Mouse (Mus musculus): ENCODE data around the gene Cntfr.
"Not testable (repeated sequence)": the region's sequence is repeated elsewhere in the genome, so short reads cannot be mapped to it uniquely, and the experiment has no call there.

Gene Cntfr

GRCm38 (mm10) chr4:41698421-41699016 lies 1.6 kb upstream of the Cntfr start:
- H3K27me3 ChIP-seq (ENCODE audit: control insufficient read depth, insufficient read depth, low read length, poor library complexity, severe bottlenecking); H3K36me3 ChIP-seq (ENCODE audit: control insufficient read depth, insufficient read depth, low read length, poor library complexity, severe bottlenecking); DNase-seq (ENCODE audit: low read depth, low spot score): not testable (repeated sequence)

- H3K36me3 ChIP-seq (ENCODE audit: control insufficient read depth, insufficient read depth, low read length, poor library complexity, severe bottlenecking) = not testable (repeated sequence)
Observed at GRCm38 (mm10) chr4:41696452-41696851, 437 bp downstream of the Cntfr start.

GRCm38 (mm10) chr4:41695800-41696199 lies 1.1 kb downstream of the Cntfr start:
- DNase-seq (ENCODE audit: low read depth, low spot score); H3K36me3 ChIP-seq (ENCODE audit: control insufficient read depth, insufficient read depth, low read length, poor library complexity, severe bottlenecking); H3K27me3 ChIP-seq (ENCODE audit: control insufficient read depth, insufficient read depth, low read length, poor library complexity, severe bottlenecking): not testable (repeated sequence)

More at GRCm38 (mm10) chr4:41696452-41696851, 437 bp downstream of the Cntfr start:
- not testable (repeated sequence) for DNase-seq (ENCODE audit: low read depth, low spot score); H3K27me3 ChIP-seq (ENCODE audit: control insufficient read depth, insufficient read depth, low read length, poor library complexity, severe bottlenecking)

- DNase-seq (ENCODE audit: low read depth, low spot score); H3K36me3 ChIP-seq (ENCODE audit: control insufficient read depth, insufficient read depth, low read length, poor library complexity, severe bottlenecking); H3K27me3 ChIP-seq (ENCODE audit: control insufficient read depth, insufficient read depth, low read length, poor library complexity, severe bottlenecking): not testable (repeated sequence)
Observed at GRCm38 (mm10) chr4:41693511-41693910, 3.4 kb downstream of the Cntfr start.

- H3K27me3 ChIP-seq (ENCODE audit: control insufficient read depth, insufficient read depth, low read length, poor library complexity, severe bottlenecking); DNase-seq (ENCODE audit: low read depth, low spot score): not testable (repeated sequence)
Observed at GRCm38 (mm10) chr4:41690014-41690413, 6.9 kb downstream of the Cntfr start.

GRCm38 (mm10) chr4:41688562-41688961 lies 8.3 kb downstream of the Cntfr start:
- not testable (repeated sequence) for H3K27me3 ChIP-seq (ENCODE audit: control insufficient read depth, insufficient read depth, low read length, poor library complexity, severe bottlenecking); H3K36me3 ChIP-seq (ENCODE audit: control insufficient read depth, insufficient read depth, low read length, poor library complexity, severe bottlenecking); DNase-seq (ENCODE audit: low read depth, low spot score)

More at GRCm38 (mm10) chr4:41690014-41690413, 6.9 kb downstream of the Cntfr start:
- H3K36me3 ChIP-seq (ENCODE audit: control insufficient read depth, insufficient read depth, low read length, poor library complexity, severe bottlenecking) = not testable (repeated sequence)

GRCm38 (mm10) chr4:41685882-41686492 lies 10.9 kb downstream of the Cntfr start:
- H3K27me3 ChIP-seq (ENCODE audit: control insufficient read depth, insufficient read depth, low read length, poor library complexity, severe bottlenecking); DNase-seq (ENCODE audit: low read depth, low spot score): not testable (repeated sequence)

GRCm38 (mm10) chr4:41684931-41685453 lies 11.9 kb downstream of the Cntfr start:
- DNase-seq (ENCODE audit: low read depth, low spot score); H3K27me3 ChIP-seq (ENCODE audit: control insufficient read depth, insufficient read depth, low read length, poor library complexity, severe bottlenecking); H3K36me3 ChIP-seq (ENCODE audit: control insufficient read depth, insufficient read depth, low read length, poor library complexity, severe bottlenecking): not testable (repeated sequence)

More at GRCm38 (mm10) chr4:41685882-41686492, 10.9 kb downstream of the Cntfr start:
- H3K36me3 ChIP-seq (ENCODE audit: control insufficient read depth, insufficient read depth, low read length, poor library complexity, severe bottlenecking) = not testable (repeated sequence)

GRCm38 (mm10) chr4:41684131-41684930 lies 12.6 kb downstream of the Cntfr start:
- not testable (repeated sequence) for DNase-seq (ENCODE audit: low read depth, low spot score); H3K27me3 ChIP-seq (ENCODE audit: control insufficient read depth, insufficient read depth, low read length, poor library complexity, severe bottlenecking); H3K36me3 ChIP-seq (ENCODE audit: control insufficient read depth, insufficient read depth, low read length, poor library complexity, severe bottlenecking)

GRCm38 (mm10) chr4:41683303-41683702 lies 13.6 kb downstream of the Cntfr start:
- not testable (repeated sequence) for DNase-seq (ENCODE audit: low read depth, low spot score); H3K36me3 ChIP-seq (ENCODE audit: control insufficient read depth, insufficient read depth, low read length, poor library complexity, severe bottlenecking); H3K27me3 ChIP-seq (ENCODE audit: control insufficient read depth, insufficient read depth, low read length, poor library complexity, severe bottlenecking)

GRCm38 (mm10) chr4:41682789-41683188 lies 14.1 kb downstream of the Cntfr start:
- H3K27me3 ChIP-seq (ENCODE audit: control insufficient read depth, insufficient read depth, low read length, poor library complexity, severe bottlenecking) = no peaks in the 10 kb centered on the region
- no peaks in the 10 kb centered on the region for H3K36me3 ChIP-seq (ENCODE audit: control insufficient read depth, insufficient read depth, low read length, poor library complexity, severe bottlenecking)
- no peak for DNase-seq (ENCODE audit: low read depth, low spot score)

- no peaks in the 10 kb centered on the region for H3K36me3 ChIP-seq (ENCODE audit: control insufficient read depth, insufficient read depth, low read length, poor library complexity, severe bottlenecking)
- no peaks in the 10 kb centered on the region for H3K27me3 ChIP-seq (ENCODE audit: control insufficient read depth, insufficient read depth, low read length, poor library complexity, severe bottlenecking)
- DNase-seq (ENCODE audit: low read depth, low spot score) = no peak
Observed at GRCm38 (mm10) chr4:41681947-41682346, 14.9 kb downstream of the Cntfr start.

- no peaks in the 10 kb centered on the region for H3K27me3 ChIP-seq (ENCODE audit: control insufficient read depth, insufficient read depth, low read length, poor library complexity, severe bottlenecking)
- no peak for DNase-seq (ENCODE audit: low read depth, low spot score)
- no peaks in the 10 kb centered on the region for H3K36me3 ChIP-seq (ENCODE audit: control insufficient read depth, insufficient read depth, low read length, poor library complexity, severe bottlenecking)
Observed at GRCm38 (mm10) chr4:41681176-41681575, 15.7 kb downstream of the Cntfr start.

- no peaks in the 10 kb centered on the region for H3K27me3 ChIP-seq (ENCODE audit: control insufficient read depth, insufficient read depth, low read length, poor library complexity, severe bottlenecking)
- DNase-seq (ENCODE audit: low read depth, low spot score) = no peak
- H3K36me3 ChIP-seq (ENCODE audit: control insufficient read depth, insufficient read depth, low read length, poor library complexity, severe bottlenecking) = no peaks in the 10 kb centered on the region
Observed at GRCm38 (mm10) chr4:41679291-41679690, 17.6 kb downstream of the Cntfr start.

GRCm38 (mm10) chr4:41678863-41679262 lies 18.0 kb downstream of the Cntfr start:
- Histone ChIP-seq H3K27me3 (ENCODE audit: control insufficient read depth, insufficient read depth, low read length, poor library complexity, severe bottlenecking) (no peaks in the 10 kb centered on the region), H3K36me3 (ENCODE audit: control insufficient read depth, insufficient read depth, low read length, poor library complexity, severe bottlenecking) (no peaks in the 10 kb centered on the region)
- DNase-seq (ENCODE audit: low read depth, low spot score) = no peak
